Mouse (Mus musculus): Measurements from ENCODE around the gene Rgmb.

- TF ChIP-seq CTCF (IDR thresholded peaks at IDR 0.05; ENCODE audit: control insufficient read depth, insufficient read depth, insufficient replicate concordance, low read depth, low read length), result no peak
- TF ChIP-seq POLR2A (IDR thresholded peaks at IDR 0.05; ENCODE audit: control insufficient read depth, low read depth, low read length), result no peak
Measured at GRCm38 (mm10) chr17:15820146-15820545, 10.7 kb downstream of the Rgmb start.

Data from testis, adult 2 months (tissue).